Mouse (Mus musculus): Measurements from ENCODE around the gene Osbpl10. TPM values are rescaled to one million over a fixed set of nuclear protein-coding genes. Genes with fewer than 3 reads are reported as not detected.
"Not testable (repeated sequence)": the region's sequence is repeated elsewhere in the genome, so short reads cannot be mapped to it uniquely, and the experiment has no call there.

Osbpl10 gene
- polyA plus RNA-seq, 1 experiment: 4.2 TPM

DNA sequence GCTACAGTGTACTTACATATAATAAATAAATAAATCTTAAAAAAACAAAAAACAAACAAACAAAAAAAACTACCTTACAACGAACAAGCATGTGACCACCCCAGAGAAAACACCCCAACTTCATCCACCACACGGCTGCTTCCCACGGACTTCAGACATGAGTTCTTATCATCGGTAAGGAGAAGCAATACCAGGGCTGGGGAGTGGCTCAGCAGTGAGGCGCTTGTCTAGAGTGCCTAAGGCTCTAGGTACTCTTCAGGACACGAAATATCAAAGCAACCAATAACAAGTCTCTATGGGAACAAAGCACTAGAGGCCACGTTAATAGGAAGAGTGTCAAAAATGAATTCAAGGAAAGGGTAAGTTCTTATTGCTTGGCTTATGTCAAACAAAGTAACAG is 282.1 kb downstream of the Osbpl10 start:
- H3K4me3 ChIP-seq (ENCODE audit: insufficient read depth, poor library complexity, severe bottlenecking): no peak overlapping the region
- no peak for TF ChIP-seq USF1 (IDR thresholded peaks at IDR 0.05; ENCODE audit: low read depth)
- no peak for TF ChIP-seq FOSL1 (IDR thresholded peaks at IDR 0.05; ENCODE audit: insufficient read depth, low read length, poor library complexity, severe bottlenecking)
- TF ChIP-seq MYOD1 (IDR thresholded peaks at IDR 0.05; ENCODE audit: control insufficient read depth, insufficient read length, low read depth): no peak
- TF ChIP-seq CEBPB (IDR thresholded peaks at IDR 0.05; ENCODE audit: low read depth): no peak
- peaks cover 5% of the 10 kb centered on the region for H3K79me2 ChIP-seq (ENCODE audit: control insufficient read depth, insufficient read depth)
- H3K27me3 ChIP-seq (ENCODE audit: control insufficient read depth, insufficient read depth, insufficient read length): no peaks in the 10 kb centered on the region
- H3K79me3 ChIP-seq (ENCODE audit: low read depth): peaks cover 2% of the 10 kb centered on the region
- H3K36me3 ChIP-seq (ENCODE audit: control insufficient read depth, insufficient read depth): peaks cover 9% of the 10 kb centered on the region
- no peak overlapping the region for H3ac ChIP-seq (ENCODE audit: control insufficient read depth, insufficient read length, low read depth)

DNA sequence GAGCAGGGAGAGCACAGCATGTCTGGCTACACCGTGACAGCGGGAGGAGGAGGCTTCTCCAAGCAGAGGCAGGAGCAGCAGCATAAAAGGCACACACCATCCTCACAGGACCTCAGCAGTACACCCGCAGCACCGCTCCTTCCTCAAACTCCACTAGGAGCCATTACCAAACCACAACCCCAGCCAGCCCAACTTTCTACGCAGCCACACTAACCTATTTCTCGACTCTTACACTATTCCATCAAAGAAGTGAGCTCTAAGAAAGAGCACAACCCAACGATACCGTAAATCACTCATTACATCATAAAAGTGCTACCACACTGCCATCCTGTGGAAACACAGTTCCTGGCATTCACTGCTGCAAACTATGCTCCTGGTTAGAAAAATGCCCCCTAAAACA is 283.1 kb downstream of the Osbpl10 start:
- Histone ChIP-seq H3K79me3 (ENCODE audit: low read depth) (peaks cover 2% of the 10 kb centered on the region), H3K36me3 (ENCODE audit: control insufficient read depth, insufficient read depth) (peaks cover 14% of the 10 kb centered on the region), H3K79me2 (ENCODE audit: control insufficient read depth, insufficient read depth) (peaks cover 5% of the 10 kb centered on the region), H3K4me3 (ENCODE audit: insufficient read depth, poor library complexity, severe bottlenecking) (no peak overlapping the region), H3ac (ENCODE audit: control insufficient read depth, insufficient read length, low read depth) (no peak overlapping the region), H3K27me3 (ENCODE audit: control insufficient read depth, insufficient read depth, insufficient read length) (no peaks in the 10 kb centered on the region)
- no peak for TF ChIP-seq CTCF (IDR thresholded peaks at IDR 0.05; ENCODE audit: control insufficient read depth, insufficient read depth, insufficient read length)
- TF ChIP-seq CEBPB (IDR thresholded peaks at IDR 0.05; ENCODE audit: low read depth): no peak
- TF ChIP-seq MYOD1 (IDR thresholded peaks at IDR 0.05; ENCODE audit: control insufficient read depth, insufficient read length, low read depth): no peak

DNA sequence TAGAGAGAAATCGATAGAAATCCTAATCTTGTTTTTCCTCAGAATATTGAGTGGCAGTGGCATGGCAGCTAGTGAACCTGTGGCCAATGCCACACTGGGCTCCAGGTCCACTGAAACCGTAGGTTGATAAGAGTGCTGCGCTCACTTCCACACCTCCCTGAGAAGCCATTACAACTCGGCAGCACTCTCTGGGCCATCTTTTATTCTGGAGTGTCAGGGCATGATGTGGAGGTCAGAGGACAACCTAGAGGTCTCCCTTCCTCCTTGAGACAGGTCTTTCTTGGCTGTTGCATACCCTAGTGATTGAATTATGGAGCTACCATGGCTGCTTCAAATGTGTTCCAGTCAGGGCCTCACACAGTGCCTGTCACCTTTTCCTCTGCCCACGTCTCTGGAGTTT is 283.5 kb downstream of the Osbpl10 start:
- H3K4me3 ChIP-seq (ENCODE audit: insufficient read depth, poor library complexity, severe bottlenecking): no peak overlapping the region
- H3K36me3 ChIP-seq (ENCODE audit: control insufficient read depth, insufficient read depth): peaks cover 14% of the 10 kb centered on the region
- H3K27me3 ChIP-seq (ENCODE audit: control insufficient read depth, insufficient read depth, insufficient read length): no peaks in the 10 kb centered on the region
- H3K79me3 ChIP-seq (ENCODE audit: low read depth): peaks cover 2% of the 10 kb centered on the region
- H3ac ChIP-seq (ENCODE audit: control insufficient read depth, insufficient read length, low read depth): no peak overlapping the region
- peaks cover 5% of the 10 kb centered on the region for H3K79me2 ChIP-seq (ENCODE audit: control insufficient read depth, insufficient read depth)
- TF ChIP-seq MAX (IDR thresholded peaks at IDR 0.05): no peak
- TF ChIP-seq CTCF (IDR thresholded peaks at IDR 0.05; ENCODE audit: control insufficient read depth, insufficient read depth, insufficient read length): no peak
- no peak for TF ChIP-seq MYOD1 (IDR thresholded peaks at IDR 0.05; ENCODE audit: control insufficient read depth, insufficient read length, low read depth)
- no peak for TF ChIP-seq CEBPB (IDR thresholded peaks at IDR 0.05; ENCODE audit: low read depth)
- TF ChIP-seq MYOG (IDR thresholded peaks at IDR 0.05; ENCODE audit: control insufficient read depth, extremely low read depth, insufficient read length): no peak
- TF ChIP-seq USF1 (IDR thresholded peaks at IDR 0.05; ENCODE audit: low read depth): no peak
- no peak for TF ChIP-seq FOSL1 (IDR thresholded peaks at IDR 0.05; ENCODE audit: insufficient read depth, low read length, poor library complexity, severe bottlenecking)

DNA sequence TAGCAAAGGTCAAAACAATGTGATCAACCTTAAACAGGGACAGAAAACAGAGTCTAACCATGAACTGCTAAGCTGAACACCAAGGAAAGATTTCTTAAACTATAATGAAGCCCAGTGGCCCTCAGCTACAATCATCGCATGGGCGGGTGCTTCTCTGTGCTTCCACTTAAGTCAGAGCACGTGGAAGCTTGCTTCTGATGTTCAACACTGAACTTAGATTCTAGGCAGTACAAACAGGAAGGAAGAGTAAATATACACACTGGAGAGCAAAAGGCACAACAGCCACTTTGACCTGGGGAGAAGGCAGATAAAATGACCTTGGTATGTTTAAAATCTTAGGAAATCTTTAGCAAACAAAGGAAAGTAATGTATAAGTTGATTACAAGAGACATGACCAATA is 293.2 kb downstream of the Osbpl10 start:
- Histone ChIP-seq H3K27me3 (ENCODE audit: control insufficient read depth, insufficient read depth, insufficient read length) (no peaks in the 10 kb centered on the region), H3ac (ENCODE audit: control insufficient read depth, insufficient read length, low read depth) (no peak overlapping the region), H3K79me3 (ENCODE audit: low read depth) (peaks cover 9% of the 10 kb centered on the region), H3K4me3 (ENCODE audit: insufficient read depth, poor library complexity, severe bottlenecking) (no peak overlapping the region), H3K36me3 (ENCODE audit: control insufficient read depth, insufficient read depth) (peaks cover 21% of the 10 kb centered on the region), H3K79me2 (ENCODE audit: control insufficient read depth, insufficient read depth) (no peaks in the 10 kb centered on the region)
- TF ChIP-seq USF1 (IDR thresholded peaks at IDR 0.05; ENCODE audit: low read depth) (no peak), MAX (IDR thresholded peaks at IDR 0.05) (no peak), MYOD1 (IDR thresholded peaks at IDR 0.05; ENCODE audit: control insufficient read depth, insufficient read length, low read depth) (no peak), CEBPB (IDR thresholded peaks at IDR 0.05; ENCODE audit: low read depth) (no peak), FOSL1 (IDR thresholded peaks at IDR 0.05; ENCODE audit: insufficient read depth, low read length, poor library complexity, severe bottlenecking) (no peak), MYOG (IDR thresholded peaks at IDR 0.05; ENCODE audit: control insufficient read depth, extremely low read depth, insufficient read length) (no peak), CTCF (IDR thresholded peaks at IDR 0.05; ENCODE audit: control insufficient read depth, insufficient read depth, insufficient read length) (no peak)

DNA sequence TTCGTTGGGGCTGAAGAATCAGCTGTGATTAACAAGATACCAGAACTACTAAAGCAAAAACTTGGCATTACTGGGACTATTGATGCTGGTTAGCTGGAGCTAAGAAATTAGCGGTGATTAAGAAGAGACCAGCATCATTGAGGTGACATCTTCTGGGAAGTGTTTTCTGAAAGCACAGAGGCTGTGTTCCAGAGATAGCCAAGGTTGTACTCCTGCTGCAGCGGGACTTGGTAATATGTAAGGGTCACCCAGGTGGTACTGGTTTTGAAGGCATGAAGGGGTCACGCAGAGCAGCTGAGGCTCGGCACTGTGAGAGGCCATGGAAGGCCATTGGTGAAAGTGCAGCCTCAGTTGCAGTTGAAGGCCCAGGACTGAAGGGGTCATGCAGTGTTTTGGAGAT is 294.1 kb downstream of the Osbpl10 start:
- not testable (repeated sequence) for H3K79me3 ChIP-seq (ENCODE audit: low read depth); H3K79me2 ChIP-seq (ENCODE audit: control insufficient read depth, insufficient read depth); H3K4me3 ChIP-seq (ENCODE audit: insufficient read depth, poor library complexity, severe bottlenecking); H3K27me3 ChIP-seq (ENCODE audit: control insufficient read depth, insufficient read depth, insufficient read length); H3ac ChIP-seq (ENCODE audit: control insufficient read depth, insufficient read length, low read depth)
- peaks cover 24% of the 10 kb centered on the region for H3K36me3 ChIP-seq (ENCODE audit: control insufficient read depth, insufficient read depth)

DNA sequence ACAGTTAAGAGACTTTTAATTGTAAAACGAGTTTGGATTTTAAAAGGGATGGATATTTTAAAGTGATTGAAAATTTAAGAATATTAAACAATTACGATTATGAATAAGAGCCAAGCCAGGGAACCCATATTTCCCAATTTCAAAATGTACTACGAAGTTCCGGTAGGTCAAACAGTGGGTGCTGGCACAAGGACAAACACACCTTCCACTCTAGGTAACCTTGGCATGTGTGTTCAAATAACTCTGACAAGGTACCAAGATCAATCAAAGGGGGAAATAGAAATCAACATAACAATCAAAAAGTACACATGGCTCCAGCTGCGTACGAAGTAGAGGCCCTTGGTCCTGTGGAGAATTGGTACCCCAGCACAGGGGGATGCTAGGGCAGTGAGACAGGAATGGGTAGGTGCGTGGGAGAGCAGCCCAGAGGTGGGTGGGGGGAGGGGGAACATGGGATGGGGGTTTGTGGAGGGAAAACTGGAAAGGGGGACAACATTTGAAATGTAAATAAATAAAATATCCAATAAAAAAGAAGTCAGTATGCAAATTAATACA is 294.8 kb downstream of the Osbpl10 start:
- Histone ChIP-seq H3ac (ENCODE audit: control insufficient read depth, insufficient read length, low read depth) (no peak overlapping the region), H3K4me3 (ENCODE audit: insufficient read depth, poor library complexity, severe bottlenecking) (no peak overlapping the region), H3K79me3 (ENCODE audit: low read depth) (peaks cover 13% of the 10 kb centered on the region), H3K27me3 (ENCODE audit: control insufficient read depth, insufficient read depth, insufficient read length) (no peaks in the 10 kb centered on the region), H3K79me2 (ENCODE audit: control insufficient read depth, insufficient read depth) (peaks cover under 1% of the 10 kb centered on the region), H3K36me3 (ENCODE audit: control insufficient read depth, insufficient read depth) (peaks cover 24% of the 10 kb centered on the region)
- TF ChIP-seq CTCF (IDR thresholded peaks at IDR 0.05; ENCODE audit: control insufficient read depth, insufficient read depth, insufficient read length) (no peak), USF1 (IDR thresholded peaks at IDR 0.05; ENCODE audit: low read depth) (no peak), FOSL1 (IDR thresholded peaks at IDR 0.05; ENCODE audit: insufficient read depth, low read length, poor library complexity, severe bottlenecking) (no peak), CEBPB (IDR thresholded peaks at IDR 0.05; ENCODE audit: low read depth) (no peak), MYOG (IDR thresholded peaks at IDR 0.05; ENCODE audit: control insufficient read depth, extremely low read depth, insufficient read length) (no peak), MYOD1 (IDR thresholded peaks at IDR 0.05; ENCODE audit: control insufficient read depth, insufficient read length, low read depth) (no peak), MAX (IDR thresholded peaks at IDR 0.05) (no peak)

All from C2C12 (cell line).